Comparison of ENCODE assay signal across 11 mouse cellular contexts in genomic region chr1:64374286-64375071, GRCm38 (mm10).
DNase-seq lines count a peak whose midpoint lies in the region; ATAC-seq and TF ChIP-seq lines count a peak whose summit lies in the region.
"Had no signal": no experiment of that assay in that cellular context is flagged by ENCODE, and none has a peak within 500 bp of the region (broad histone marks: within the 10 kb centered on the region; RNA-seq: fewer than 3 reads in every experiment).

No protein-coding gene starts in this region.

- DNase-seq in heart, adult 11 months = peak; percentile 98
- no peak for DNase-seq in heart, embryonic 10.5 days (ENCODE audit: low spot score)
- peak; percentile 21 for DNase-seq in R1 (ENCODE audit: low read depth, low spot score)
- DNase-seq in heart, postnatal 25 days (ENCODE audit: low spot score) = peak; percentile 9
- DNase-seq in lung, embryonic 14.5 days = peak; percentile 23
- DNase-seq in cerebellum, adult 11-12 months = no peak
- DNase-seq in urinary bladder, adult 2 months (ENCODE audit: low spot score) = no peak
- DNase-seq in right cerebral cortex, postnatal 14 days = no peak
- DNase-seq: cerebellum, postnatal 10 days; forebrain, postnatal 0 days had no signal

- no peaks in the 10 kb centered on the region for H3K9me3 ChIP-seq in heart, embryonic 10.5 days
- no peaks in the 10 kb centered on the region for H3K9me3 ChIP-seq in lung, embryonic 14.5 days (ENCODE audit: low read depth, low read length)
- H3K9me3 ChIP-seq: midbrain, embryonic 12.5 days had no signal

- H3K4me3 ChIP-seq in heart, embryonic 10.5 days = no peak overlapping the region
- no peak overlapping the region for H3K4me3 ChIP-seq in lung, embryonic 14.5 days (ENCODE audit: low read depth, low read length)
- H3K4me3 ChIP-seq: midbrain, embryonic 12.5 days had no signal

- intact Hi-C loops in heart, postnatal 25 days (cut with DNase I) = no loop called here

- ATAC-seq in lung, embryonic 14.5 days (ENCODE audit: insufficient read depth) = no peak
- ATAC-seq: forebrain, postnatal 0 days had no signal

- H3K4me1 ChIP-seq in heart, embryonic 10.5 days = no peaks in the 10 kb centered on the region
- no peaks in the 10 kb centered on the region for H3K4me1 ChIP-seq in lung, embryonic 14.5 days (ENCODE audit: insufficient read depth)
- H3K4me1 ChIP-seq: midbrain, embryonic 12.5 days had no signal

- no peaks in the 10 kb centered on the region for H3K27me3 ChIP-seq in heart, embryonic 10.5 days (ENCODE audit: insufficient read depth, poor library complexity, severe bottlenecking)
- H3K27me3 ChIP-seq in lung, embryonic 14.5 days (ENCODE audit: insufficient read depth, low read length) = no peaks in the 10 kb centered on the region
- H3K27me3 ChIP-seq: midbrain, embryonic 12.5 days had no signal

- no peak overlapping the region for H3K27ac ChIP-seq in heart, embryonic 10.5 days
- H3K27ac ChIP-seq in lung, embryonic 14.5 days (ENCODE audit: low read depth) = no peak overlapping the region
- H3K27ac ChIP-seq: midbrain, embryonic 12.5 days had no signal

- H3K36me3 ChIP-seq in heart, embryonic 10.5 days = no peaks in the 10 kb centered on the region
- no peaks in the 10 kb centered on the region for H3K36me3 ChIP-seq in lung, embryonic 14.5 days (ENCODE audit: insufficient read depth)
- H3K36me3 ChIP-seq: midbrain, embryonic 12.5 days had no signal

- whole genome bisulfite sequencing in heart, embryonic 10.5 days = 63% methylated on average over 13 of the region's 13 CpGs
- 43% methylated on average over 13 of the region's 13 CpGs for WGBS in lung, embryonic 14.5 days

- TF ChIP-seq CTCF in lung, embryonic 14.5 days (IDR thresholded peaks at IDR 0.05; ENCODE audit: low read depth) = no peak

- H3K4me2 ChIP-seq in lung, embryonic 14.5 days = no peak overlapping the region
- H3K4me2 ChIP-seq: midbrain, embryonic 12.5 days had no signal

- H3K9ac ChIP-seq in lung, embryonic 14.5 days = no peak overlapping the region
- H3K9ac ChIP-seq: forebrain, postnatal 0 days; midbrain, embryonic 12.5 days had no signal

Comparison
In these comparisons a context has a peak if more than half of its experiments do, and no peak if none do; other contexts are left out.
1. DNase-seq: peak in heart, adult 11 months (single experiment), R1 (single experiment), heart, postnatal 25 days (single experiment) and lung, embryonic 14.5 days (single experiment); none in heart, embryonic 10.5 days (single experiment), cerebellum, adult 11-12 months (single experiment), urinary bladder, adult 2 months (single experiment) and right cerebral cortex, postnatal 14 days (single experiment).